Mouse (Mus musculus) inflammation-experienced regulatory T-cells (primary cell): ENCODE measurements around the gene Olfr1204. TPM values are rescaled to one million over a fixed set of nuclear protein-coding genes. Genes with fewer than 3 reads are reported as not detected.

Experiments
- polyA plus RNA-seq, 2 experiments: library from polyadenylated mRNA; unstranded; fragments of 100-300 nt; shearing (Covaris generic); gene quantifications; one replicate each; pipeline ENCODE4 v1.2.1; 2017

The Olfr1204 gene
- polyA plus RNA-seq, result under 1 TPM in 1 of 2 experiments, not detected in 1; 0.06 TPM

GRCm38 (mm10) chr2:88848992-88849391 is at the start of gene Olfr1204:
TSS of gene Olfr1204 (plus strand) at chr2:88849292.

GRCm38 (mm10) chr2:88814196-88814595 is 34.9 kb upstream of the Olfr1204 start, which contains the start of gene Olfr1202:
TSS of gene Olfr1202 (plus strand) at chr2:88814496.

GRCm38 (mm10) chr2:88829437-88829836 is 19.7 kb upstream of the Olfr1204 start, which contains the start of gene Olfr1205:
TSS of gene Olfr1205 (plus strand) at chr2:88829737.

GRCm38 (mm10) chr2:88862931-88863330 is 13.8 kb downstream of the Olfr1204 start, which contains the start of gene Olfr1206:
TSS of gene Olfr1206 (plus strand) at chr2:88863231.

GRCm38 (mm10) chr2:88902211-88902610 is 53.1 kb downstream of the Olfr1204 start, which contains the start of gene Olfr1208:
TSS of gene Olfr1208 (minus strand) at chr2:88902311.

Other genes with a start within 250 kb of the Olfr1204 start
- under 1 TPM in 1 of 2 experiments, not detected in 1; 0.34 TPM for gene Olfr1191-ps1, start 208.8 kb upstream of the Olfr1204 start, polyA plus RNA-seq
- under 1 TPM in 1 of 2 experiments, not detected in 1; 0.21 TPM for gene Olfr1192-ps1, start 200.8 kb upstream of the Olfr1204 start, polyA plus RNA-seq
- gene Olfr1193, start 173.7 kb upstream of the Olfr1204 start, polyA plus RNA-seq, result under 1 TPM; 0.16 to 0.23 TPM
- under 1 TPM; 0.28 to 0.33 TPM for gene Olfr1195, start 160.1 kb upstream of the Olfr1204 start, polyA plus RNA-seq
- not detected for gene Olfr1196, start 144.7 kb upstream of the Olfr1204 start, polyA plus RNA-seq
- 1 to 10 TPM in 1 of 2 experiments, not detected in 1; 1.5 TPM for gene Olfr1197, start 116.9 kb upstream of the Olfr1204 start, polyA plus RNA-seq
- under 1 TPM in 1 of 2 experiments, not detected in 1; 0.12 TPM for gene Olfr1198, start 97.9 kb upstream of the Olfr1204 start, polyA plus RNA-seq
- gene Olfr1199, start 88.8 kb upstream of the Olfr1204 start, polyA plus RNA-seq, result not detected
- gene Olfr1200, start 78.8 kb upstream of the Olfr1204 start, polyA plus RNA-seq, result not detected
- not detected for gene Olfr1201, start 56.3 kb upstream of the Olfr1204 start, polyA plus RNA-seq
- under 1 TPM in 1 of 2 experiments, not detected in 1; 0.04 TPM for gene Olfr1202, start 34.8 kb upstream of the Olfr1204 start, polyA plus RNA-seq
- gene Olfr1205, start 19.6 kb upstream of the Olfr1204 start, polyA plus RNA-seq, result 1 to 10 TPM in 1 of 2 experiments, under 1 TPM in 1; 0.17 to 1.2 TPM
- under 1 TPM in 1 of 2 experiments, not detected in 1; 0.61 TPM for gene Olfr1206, start 13.9 kb downstream of the Olfr1204 start, polyA plus RNA-seq
- gene Olfr1208, start 53.0 kb downstream of the Olfr1204 start, polyA plus RNA-seq, result 1 to 10 TPM in 1 of 2 experiments, not detected in 1; 1.9 TPM
- under 1 TPM; 0.04 to 0.37 TPM for gene Olfr1209, start 65.9 kb downstream of the Olfr1204 start, polyA plus RNA-seq
- not detected for gene Olfr1211, start 88.8 kb downstream of the Olfr1204 start, polyA plus RNA-seq
- gene Olfr1212, start 104.7 kb downstream of the Olfr1204 start, polyA plus RNA-seq, result under 1 TPM in 1 of 2 experiments, not detected in 1; 0.16 TPM
- not detected for gene Gm13762, start 131.0 kb downstream of the Olfr1204 start, polyA plus RNA-seq
- under 1 TPM in 1 of 2 experiments, not detected in 1; 0.23 TPM for gene Olfr1214, start 143.4 kb downstream of the Olfr1204 start, polyA plus RNA-seq
- under 1 TPM; 0.49 to 0.53 TPM for gene Olfr1215, start 157.7 kb downstream of the Olfr1204 start, polyA plus RNA-seq
- gene Olfr1216, start 169.0 kb downstream of the Olfr1204 start, polyA plus RNA-seq, result not detected
- gene Olfr1217, start 182.8 kb downstream of the Olfr1204 start, polyA plus RNA-seq, result under 1 TPM; 0.07 to 0.11 TPM
- not detected for gene Olfr1218, start 211.9 kb downstream of the Olfr1204 start, polyA plus RNA-seq
- gene Olfr1219, start 234.2 kb downstream of the Olfr1204 start, polyA plus RNA-seq, result not detected